Mouse (Mus musculus) liver, embryonic 14.5 days (tissue): ENCODE data around the gene Fzd7. TPM values are rescaled to one million over a fixed set of nuclear protein-coding genes. Genes with fewer than 3 reads are reported as not detected.
A peak's percentile ranks its signal among the peaks of the same experiment; 100 is the strongest.

Source experiments
- ATAC-seq: fragments of 200-750 bp; cut with Nextera tagmentation; 2 replicates; pipeline ENCODE4 v1.8.0; 2017; ENCODE audit warnings: moderate number of reproducible peaks, mild to moderate bottlenecking, moderate library complexity; ENCODE audit not compliant: insufficient read depth
- DNase-seq, 3 experiments: peaks; one replicate each; pipeline ENCODE4 v3.0.0-alpha.2; 2012 to 2013; ENCODE audit warnings: low read depth in 3 of 3, low spot score in 3 of 3
- H3K27ac ChIP-seq: fragments of 300-500 bp; sonication (generic); 2 replicates; pipeline ENCODE4 v1.5.1; 2014; ENCODE audit warnings: moderate library complexity, mild to moderate bottlenecking, control low read depth, inconsistent platforms
- H3K27me3 ChIP-seq: fragments of 300-500 bp; sonication (generic); 2 replicates; pipeline ENCODE4 v1.6.1; 2014; ENCODE audit warnings: mild to moderate bottlenecking, low read length, moderate library complexity; ENCODE audit not compliant: control insufficient read depth, insufficient read depth
- H3K36me3 ChIP-seq: fragments of 300-500 bp; sonication (generic); replicated peaks from 2 replicates; pipeline ENCODE4 v1.6.1; 2014; ENCODE audit warnings: low read depth; ENCODE audit not compliant: control insufficient read depth, insufficient read depth
- H3K4me1 ChIP-seq, 2 experiments: fragments of 200-500 bp in 1 of 2; fragments of 300-500 bp in 1 of 2; sonication (generic) in 1 of 2; replicated peaks; 2 replicates each; pipeline ENCODE4 v1.6.1; 2012 to 2014; ENCODE audit warnings: antibody characterized with exemption in 1 of 2, inconsistent platforms in 1 of 2, low read length in 1 of 2; ENCODE audit not compliant: control insufficient read depth in 2 of 2, insufficient read depth in 2 of 2
- H3K4me2 ChIP-seq: fragments of 300-500 bp; sonication (generic); 2 replicates; pipeline ENCODE4 v1.6.1; 2014; ENCODE audit warnings: low read depth, mild to moderate bottlenecking, control low read depth, moderate library complexity
- H3K4me3 ChIP-seq, 2 experiments: fragments of 200-500 bp in 1 of 2; fragments of 300-500 bp in 1 of 2; sonication (generic) in 1 of 2; 2 replicates each; pipeline ENCODE4 v1.5.1; 2012 to 2014; ENCODE audit warnings: low read depth in 2 of 2, low read length in 2 of 2, mild to moderate bottlenecking in 2 of 2, control low read depth in 1 of 2, inconsistent platforms in 1 of 2, moderate library complexity in 1 of 2; ENCODE audit not compliant: insufficient read depth in 1 of 2
- H3K9ac ChIP-seq: fragments of 300-500 bp; sonication (generic); replicated peaks from 2 replicates; pipeline ENCODE4 v1.6.1; 2014; ENCODE audit warnings: mild to moderate bottlenecking, control low read depth, moderate library complexity
- H3K9me3 ChIP-seq: fragments of 300-500 bp; sonication (generic); 2 replicates; pipeline ENCODE4 v1.6.1; 2016; ENCODE audit warnings: low read length, mixed read lengths; ENCODE audit not compliant: control insufficient read depth
- CTCF ChIP-seq: IDR thresholded peaks from 2 replicates; pipeline ENCODE4 v1.5.1; 2016; ENCODE audit warnings: antibody characterized with exemption, low read depth, control low read depth
- EP300 ChIP-seq: IDR thresholded peaks from 2 replicates; pipeline ENCODE4 v1.6.1; 2016; ENCODE audit warnings: antibody characterized with exemption, low read depth
- WGBS: fragments of 180-500 bp; shearing (Covaris S2); extraction: QIAGEN DNeasy Blood & Tissue Kit; methylation state at CpG from one replicate; pipeline ENCODE4 v1.1.7; 2014; ENCODE audit not compliant: insufficient replicate concordance; 5-methylcytosine and 5-hydroxymethylcytosine counted together
- polyA plus RNA-seq, 2 experiments: library from polyadenylated mRNA; depleted of rRNA in 1 of 2; stranded (reverse) in 1 of 2; unstranded in 1 of 2; fragments of >200 nt; fragmentation: Nextera tagmentation in 1 of 2; extraction: Ambion mirVana in 1 of 2; gene quantifications; 2 replicates each; pipeline versions ENCODE4 v1.2.1 to v1.2.3; 2012 to 2014

Gene Fzd7
- polyA plus RNA-seq, 2 experiments: 1.3 to 2.4 TPM

GRCm38 (mm10) chr1:59485803-59486202, 3.6 kb downstream of the Fzd7 start:
- H3K36me3 ChIP-seq: no peaks in the 10 kb centered on the region
- H3K27ac ChIP-seq: no peak overlapping the region
- no peak overlapping the region for H3K4me3 ChIP-seq
- TF ChIP-seq EP300: no peak
- TF ChIP-seq CTCF: no peak
- H3K4me2 ChIP-seq: peak overlapping the region; percentile 63
- DNase-seq (no peak), ATAC-seq (no peak)
- H3K9ac ChIP-seq: no peak overlapping the region
- WGBS: 63% methylated on average over 4 of the region's 4 CpGs
- H3K27me3 ChIP-seq: peaks cover 6% of the 10 kb centered on the region
- H3K4me1 ChIP-seq: peaks cover 9 to 19% of the 10 kb centered on the region in 2 experiments; a peak in 3 of 4 replicates
- no peaks in the 10 kb centered on the region for H3K9me3 ChIP-seq

GRCm38 (mm10) chr1:59487651-59488051, 5.4 kb downstream of the Fzd7 start:
- WGBS: 11% methylated on average over 10 of the region's 10 CpGs
- H3K4me3 ChIP-seq: no peak overlapping the region
- peaks cover 6% of the 10 kb centered on the region for H3K27me3 ChIP-seq
- ATAC-seq: peak; percentile 37; the same call in 1 of the 2 replicates
- DNase-seq: peak in 1 of 3 experiments; percentile 37
- no peak overlapping the region for H3K27ac ChIP-seq
- H3K36me3 ChIP-seq: no peaks in the 10 kb centered on the region
- TF ChIP-seq EP300 (no peak), CTCF (no peak)
- no peaks in the 10 kb centered on the region for H3K9me3 ChIP-seq
- H3K4me2 ChIP-seq: peak overlapping the region; percentile 49
- H3K4me1 ChIP-seq: peaks cover 22 to 35% of the 10 kb centered on the region in 2 experiments
- no peak overlapping the region for H3K9ac ChIP-seq

GRCm38 (mm10) chr1:59488481-59488880, 6.3 kb downstream of the Fzd7 start:
- no peak overlapping the region for H3K27ac ChIP-seq
- H3K9ac ChIP-seq: no peak overlapping the region
- peaks cover 28 to 41% of the 10 kb centered on the region in 2 experiments for H3K4me1 ChIP-seq
- no peak for TF ChIP-seq EP300
- TF ChIP-seq CTCF: no peak
- no peaks in the 10 kb centered on the region for H3K36me3 ChIP-seq
- H3K9me3 ChIP-seq: no peaks in the 10 kb centered on the region
- ATAC-seq: no peak
- WGBS: 58% methylated on average over 4 of the region's 4 CpGs
- H3K4me2 ChIP-seq: no peak overlapping the region
- peaks cover under 1% of the 10 kb centered on the region for H3K27me3 ChIP-seq
- DNase-seq: no peak
- no peak overlapping the region for H3K4me3 ChIP-seq

- H3K4me1 ChIP-seq: peaks cover 28 to 43% of the 10 kb centered on the region in 2 experiments
- no peak for TF ChIP-seq CTCF
- TF ChIP-seq EP300: no peak
- DNase-seq: no peak
- H3K27me3 ChIP-seq: no peaks in the 10 kb centered on the region
- WGBS: 56% methylated on average over 4 of the region's 4 CpGs
- no peaks in the 10 kb centered on the region for H3K9me3 ChIP-seq
- no peak overlapping the region for H3K9ac ChIP-seq
- no peak for ATAC-seq
- no peak overlapping the region for H3K4me2 ChIP-seq
- H3K4me3 ChIP-seq: no peak overlapping the region
- no peaks in the 10 kb centered on the region for H3K36me3 ChIP-seq
- H3K27ac ChIP-seq: no peak overlapping the region
Observed at GRCm38 (mm10) chr1:59488991-59489390, 6.8 kb downstream of the Fzd7 start.

- H3K27me3 ChIP-seq: no peaks in the 10 kb centered on the region
- peak; percentile 43; the same call in 1 of the 2 replicates for ATAC-seq
- H3K36me3 ChIP-seq: no peaks in the 10 kb centered on the region
- H3K9me3 ChIP-seq: no peaks in the 10 kb centered on the region
- no peak overlapping the region for H3K27ac ChIP-seq
- H3K4me1 ChIP-seq: peaks cover 28 to 39% of the 10 kb centered on the region in 2 experiments
- no peak for DNase-seq
- H3K4me3 ChIP-seq: no peak overlapping the region
- 0 out of 2 replicates have a peak overlapping the region, but pooled peaks have one; percentile 7 for H3K9ac ChIP-seq
- H3K4me2 ChIP-seq: peak overlapping the region; percentile 25
- TF ChIP-seq CTCF: no peak
- TF ChIP-seq EP300: 0 out of 2 replicates have a peak, but pooled peaks have one; percentile 16
- 70% methylated on average over 9 of the region's 9 CpGs for WGBS
Observed at GRCm38 (mm10) chr1:59491517-59491916, 9.3 kb downstream of the Fzd7 start.
